Mouse (Mus musculus) common myeloid progenitor, adult 5-6 weeks (primary cell): Measurements from ENCODE around the gene Hes5. TPM values are rescaled to one million over a fixed set of nuclear protein-coding genes. Genes with fewer than 3 reads are reported as not detected.

Experiments
- ATAC-seq: replicated peaks from 2 replicates; pipeline ENCODE4 v1.8.0; 2016; ENCODE audit warnings: low read depth, mild to moderate bottlenecking, moderate TSS enrichment, inconsistent platforms; ENCODE audit not compliant: poor library complexity, severe bottlenecking
- total RNA-seq: library from RNA; stranded (forward); fragments of 200-1000, 187-1606 nt; gene quantifications from 2 replicates; pipeline ENCODE4 v1.2.3, GENCODE M21; 2017

The Hes5 gene
- total RNA-seq, 1 experiment from 2014 or later: not detected

GRCm38 (mm10) chr4:154963190-154963836, 2.6 kb downstream of the Hes5 start:
- ATAC-seq: no peak

GRCm38 (mm10) chr4:154963901-154964580, 3.3 kb downstream of the Hes5 start, which contains the start of gene Pank4:
Pank4 (plus strand) TSS chr4:154964123.
- peak; percentile 67 for ATAC-seq

- ATAC-seq: peak; percentile 16; the same call in 1 of the 2 replicates
These were observed 4.0 kb downstream of the Hes5 start for GRCm38 (mm10) chr4:154964581-154965235.

- ATAC-seq: no peak
These were observed 5.1 kb downstream of the Hes5 start for GRCm38 (mm10) chr4:154965856-154966255.

- ATAC-seq: no peak
These were observed 6.5 kb downstream of the Hes5 start for GRCm38 (mm10) chr4:154967173-154967572.

GRCm38 (mm10) chr4:154972546-154972945, 11.8 kb downstream of the Hes5 start:
- ATAC-seq: no peak

- ATAC-seq: no peak
These were observed 13.5 kb downstream of the Hes5 start for GRCm38 (mm10) chr4:154974163-154974611.

GRCm38 (mm10) chr4:154980110-154980509, 19.4 kb downstream of the Hes5 start:
- ATAC-seq: no peak

GRCm38 (mm10) chr4:154981076-154981475, 20.4 kb downstream of the Hes5 start:
- ATAC-seq: no peak

- ATAC-seq: peak; percentile 69
These were observed 20.8 kb downstream of the Hes5 start for GRCm38 (mm10) chr4:154981530-154981929.

- no peak for ATAC-seq
These were observed 21.8 kb downstream of the Hes5 start for GRCm38 (mm10) chr4:154982247-154983120.

GRCm38 (mm10) chr4:154983767-154984166, 23.0 kb downstream of the Hes5 start:
- no peak for ATAC-seq

- no peak for ATAC-seq
These were observed 24.5 kb downstream of the Hes5 start for GRCm38 (mm10) chr4:154985151-154985777.

- peak; percentile 49; the same call in 1 of the 2 replicates for ATAC-seq
These were observed 25.4 kb downstream of the Hes5 start for GRCm38 (mm10) chr4:154986096-154986495.

- no peak for ATAC-seq
These were observed 26.0 kb downstream of the Hes5 start for GRCm38 (mm10) chr4:154986750-154987149.

GRCm38 (mm10) chr4:154994876-154995275, 34.2 kb downstream of the Hes5 start:
- ATAC-seq: no peak

- no peak for ATAC-seq
These were observed 35.9 kb downstream of the Hes5 start for GRCm38 (mm10) chr4:154996572-154997154.

- peak; percentile 52 for ATAC-seq
These were observed 38.7 kb downstream of the Hes5 start for GRCm38 (mm10) chr4:154999379-154999778.

GRCm38 (mm10) chr4:155005278-155005677, 44.6 kb downstream of the Hes5 start:
- ATAC-seq: no peak
